Mouse (Mus musculus): ENCODE data around the gene Mtif2. TPM values are rescaled to one million over a fixed set of nuclear protein-coding genes. Genes with fewer than 3 reads are reported as not detected.

Gene Mtif2
- polyA plus RNA-seq, 1 experiment from 2014 or later, result 45.4 TPM

DNA sequence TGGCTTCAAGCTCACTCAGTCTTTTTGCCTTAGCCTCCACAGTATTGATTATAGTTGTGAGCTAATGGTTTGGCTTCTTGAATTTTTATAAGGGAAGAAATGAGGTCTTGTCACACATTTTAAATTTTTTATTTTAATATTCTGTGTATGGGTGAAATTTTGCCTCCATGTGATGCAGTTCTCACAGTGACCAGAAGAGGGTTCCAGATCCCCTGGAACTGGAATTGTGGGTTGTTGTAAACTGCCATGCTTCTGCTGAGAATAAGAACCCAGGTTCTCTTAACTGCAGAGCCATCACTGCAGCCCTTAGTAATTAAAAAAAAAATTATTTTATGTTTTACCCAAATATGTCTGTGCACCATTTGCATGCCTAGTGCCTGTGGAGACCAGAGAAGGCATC lies 53.4 kb downstream of the Mtif2 start:
- ATAC-seq (replicated peaks; ENCODE audit: low FRiP score, low TSS enrichment, low read depth) (no peak), DNase-seq (ENCODE audit: low spot score) (no peak)

More for the DNA sequence above, 53.4 kb downstream of the Mtif2 start:
- Histone ChIP-seq H3K4me1 (replicated peaks; ENCODE audit: control insufficient read depth, insufficient read depth, low read length) (no peaks in the 10 kb centered on the region), H3K36me3 (ENCODE audit: control insufficient read depth, insufficient read depth, low read length) (no peaks in the 10 kb centered on the region), H3K9me3 (ENCODE audit: control insufficient read depth, low read length) (no peaks in the 10 kb centered on the region), H3K4me2 (ENCODE audit: low read length) (no peak overlapping the region), H3K27ac (ENCODE audit: low read depth) (no peak overlapping the region), H3K4me3 (ENCODE audit: low read depth, low read length) (no peak overlapping the region), H3K27me3 (replicated peaks; ENCODE audit: control insufficient read depth, insufficient read depth, low read length) (no peaks in the 10 kb centered on the region), H3K9ac (ENCODE audit: low read length) (no peak overlapping the region)

Other genes starting within 250 kb of the Mtif2 start
- 19.4 and 20.9 TPM in 2 replicates for gene Ccdc88a, start 152.8 kb upstream of the Mtif2 start, polyA plus RNA-seq (2014; fragmentation: Nextera tagmentation; extraction: Ambion mirVana)
- gene Prorsd1, start 11.4 kb upstream of the Mtif2 start, polyA plus RNA-seq (2014; fragmentation: Nextera tagmentation; extraction: Ambion mirVana), result 29.4 and 31.7 TPM in 2 replicates
- gene Clhc1, start 21.5 kb downstream of the Mtif2 start, polyA plus RNA-seq (2014; fragmentation: Nextera tagmentation; extraction: Ambion mirVana), result 0.19 and 0.28 TPM in 2 replicates
- 1,435 and 1,466 TPM in 2 replicates for gene Rps27a, start 21.7 kb downstream of the Mtif2 start, polyA plus RNA-seq (2014; fragmentation: Nextera tagmentation; extraction: Ambion mirVana)
- 49.6 and 54.6 TPM in 2 replicates for gene Rtn4, start 166.5 kb downstream of the Mtif2 start, polyA plus RNA-seq (2014; fragmentation: Nextera tagmentation; extraction: Ambion mirVana)